Mouse (Mus musculus) testis, adult 2 months (tissue): ENCODE data around the gene Tnr.

Experiments used
- CTCF ChIP-seq: fragments of 200-500 bp; IDR thresholded peaks from 2 replicates; pipeline ENCODE4 v1.5.1; 2012; ENCODE audit warnings: low read depth, mild to moderate bottlenecking, inconsistent platforms, low read length, moderate library complexity; ENCODE audit not compliant: control insufficient read depth, insufficient read depth, insufficient replicate concordance
- POLR2A ChIP-seq: fragments of 200-500 bp; IDR thresholded peaks from 2 replicates; pipeline ENCODE4 v1.6.1; 2012; ENCODE audit warnings: low read depth, mild to moderate bottlenecking, inconsistent platforms, low read length, moderate library complexity; ENCODE audit not compliant: control insufficient read depth

DNA sequence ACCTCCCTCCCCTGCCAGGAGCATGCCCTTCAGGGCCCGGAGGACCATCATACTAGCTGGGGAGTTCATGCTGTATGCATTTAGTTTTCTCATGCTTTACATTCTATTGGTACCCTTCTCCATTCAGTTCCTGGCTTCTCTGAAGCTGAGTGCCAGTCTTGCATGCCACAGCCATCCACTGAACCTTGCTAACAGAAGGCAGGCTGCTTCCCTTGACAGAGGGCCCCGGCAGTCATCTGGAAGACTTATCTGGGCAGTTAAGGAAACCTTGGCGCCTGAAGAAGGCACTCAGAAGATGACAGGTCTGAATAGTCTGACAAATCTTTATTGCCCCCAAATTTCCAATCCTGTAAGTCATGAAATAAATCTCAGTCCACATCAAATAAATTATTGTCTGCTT, 131.7 kb downstream of the Tnr start:
- TF ChIP-seq POLR2A (no peak), CTCF (no peak)
